Mouse (Mus musculus) CD4-positive helper T cell, adult 2 months (primary cell): ENCODE data around the gene Gnb2.

Experiments
- DNase-seq: peaks from one replicate; pipeline ENCODE4 v3.0.0-alpha.2; 2012; ENCODE audit warnings: low read depth, missing footprints, low spot score

Gnb2 gene

DNA sequence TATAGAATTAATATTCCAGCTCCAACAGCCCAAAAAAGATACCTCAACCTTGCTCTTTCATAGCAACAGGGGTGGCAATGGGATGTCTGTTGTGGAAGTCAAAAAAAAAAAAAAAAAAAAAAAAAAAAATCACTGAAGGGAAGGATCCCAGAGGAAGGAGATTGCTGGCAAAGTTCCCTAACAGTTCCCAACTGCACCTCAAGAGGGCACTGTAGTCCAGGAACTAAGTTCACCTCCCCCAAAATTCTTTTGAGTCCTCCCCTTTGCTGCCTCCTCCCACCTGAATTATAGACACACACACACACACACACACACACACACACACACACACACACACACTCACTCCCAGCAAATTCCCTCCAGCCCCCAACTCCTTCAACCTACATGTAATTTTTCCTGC lies 52.2 kb downstream of the Gnb2 start:
- DNase-seq = peak; percentile 54
